Mouse (Mus musculus): ENCODE results near the gene Dennd2c. TPM values are rescaled to one million over a fixed set of nuclear protein-coding genes. Genes with fewer than 3 reads are reported as not detected.

Dennd2c gene
- polyA plus RNA-seq, 1 experiment, result 1.9 TPM

- TF ChIP-seq CEBPB (IDR thresholded peaks at IDR 0.05; ENCODE audit: low read depth) (no peak), FOSL1 (IDR thresholded peaks at IDR 0.05; ENCODE audit: insufficient read depth, low read length, poor library complexity, severe bottlenecking) (no peak), MYOG (IDR thresholded peaks at IDR 0.05; ENCODE audit: control insufficient read depth, extremely low read depth, insufficient read length) (no peak), CTCF (IDR thresholded peaks at IDR 0.05; ENCODE audit: control insufficient read depth, insufficient read depth, insufficient read length) (no peak), USF1 (IDR thresholded peaks at IDR 0.05; ENCODE audit: low read depth) (no peak)
- Histone ChIP-seq H3ac (ENCODE audit: control insufficient read depth, insufficient read length, low read depth) (no peak overlapping the region), H3K27me3 (ENCODE audit: control insufficient read depth, insufficient read depth, insufficient read length) (no peaks in the 10 kb centered on the region), H3K79me3 (ENCODE audit: low read depth) (no peaks in the 10 kb centered on the region), H3K79me2 (ENCODE audit: control insufficient read depth, insufficient read depth) (no peaks in the 10 kb centered on the region), H3K4me3 (ENCODE audit: insufficient read depth, poor library complexity, severe bottlenecking) (no peak overlapping the region), H3K36me3 (ENCODE audit: control insufficient read depth, insufficient read depth) (no peaks in the 10 kb centered on the region)
Measured at GRCm38 (mm10) chr3:103081861-103082453, 20.4 kb upstream of the Dennd2c start.

DNA sequence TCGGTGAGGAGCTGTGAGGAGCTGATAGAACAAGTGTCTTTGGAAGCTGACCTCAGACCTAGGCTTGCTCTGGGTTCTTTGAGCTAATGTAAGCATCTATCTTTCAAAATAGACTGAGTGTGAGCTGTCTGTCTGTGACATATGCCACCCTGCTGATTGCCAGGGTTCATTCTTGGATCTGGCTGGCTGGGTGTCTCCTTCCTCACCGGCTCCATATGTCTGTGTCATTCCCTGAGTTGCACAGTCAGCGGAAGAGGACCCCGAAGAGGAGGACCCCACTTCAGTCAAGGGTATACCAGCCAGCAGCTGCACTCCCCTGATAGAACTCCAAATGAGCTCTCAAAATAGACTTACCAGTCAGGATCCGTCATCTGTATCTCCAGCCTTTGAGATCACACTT lies 19.6 kb upstream of the Dennd2c start:
- H3K27me3 ChIP-seq (ENCODE audit: control insufficient read depth, insufficient read depth, insufficient read length), result no peaks in the 10 kb centered on the region
- H3ac ChIP-seq (ENCODE audit: control insufficient read depth, insufficient read length, low read depth), result no peak overlapping the region
- H3K79me3 ChIP-seq (ENCODE audit: low read depth), result no peaks in the 10 kb centered on the region
- no peak for TF ChIP-seq CTCF (IDR thresholded peaks at IDR 0.05; ENCODE audit: control insufficient read depth, insufficient read depth, insufficient read length)
- TF ChIP-seq CEBPB (IDR thresholded peaks at IDR 0.05; ENCODE audit: low read depth), result no peak
- TF ChIP-seq MAX (IDR thresholded peaks at IDR 0.05), result no peak
- no peak for TF ChIP-seq MYOD1 (IDR thresholded peaks at IDR 0.05; ENCODE audit: control insufficient read depth, insufficient read length, low read depth)
- TF ChIP-seq MYOG (IDR thresholded peaks at IDR 0.05; ENCODE audit: control insufficient read depth, extremely low read depth, insufficient read length), result no peak
- TF ChIP-seq USF1 (IDR thresholded peaks at IDR 0.05; ENCODE audit: low read depth), result no peak
- TF ChIP-seq FOSL1 (IDR thresholded peaks at IDR 0.05; ENCODE audit: insufficient read depth, low read length, poor library complexity, severe bottlenecking), result no peak
- no peaks in the 10 kb centered on the region for H3K79me2 ChIP-seq (ENCODE audit: control insufficient read depth, insufficient read depth)
- no peaks in the 10 kb centered on the region for H3K36me3 ChIP-seq (ENCODE audit: control insufficient read depth, insufficient read depth)
- H3K4me3 ChIP-seq (ENCODE audit: insufficient read depth, poor library complexity, severe bottlenecking), result no peak overlapping the region

GRCm38 (mm10) chr3:103085986-103086385 lies 16.4 kb upstream of the Dennd2c start:
- H3K36me3 ChIP-seq (ENCODE audit: control insufficient read depth, insufficient read depth), result no peaks in the 10 kb centered on the region
- no peak overlapping the region for H3K4me3 ChIP-seq (ENCODE audit: insufficient read depth, poor library complexity, severe bottlenecking)
- H3ac ChIP-seq (ENCODE audit: control insufficient read depth, insufficient read length, low read depth), result no peak overlapping the region
- no peaks in the 10 kb centered on the region for H3K79me3 ChIP-seq (ENCODE audit: low read depth)
- no peaks in the 10 kb centered on the region for H3K79me2 ChIP-seq (ENCODE audit: control insufficient read depth, insufficient read depth)
- TF ChIP-seq CEBPB (IDR thresholded peaks at IDR 0.05; ENCODE audit: low read depth) (no peak), MAX (IDR thresholded peaks at IDR 0.05) (no peak), MYOD1 (IDR thresholded peaks at IDR 0.05; ENCODE audit: control insufficient read depth, insufficient read length, low read depth) (no peak), USF1 (IDR thresholded peaks at IDR 0.05; ENCODE audit: low read depth) (no peak)
- no peaks in the 10 kb centered on the region for H3K27me3 ChIP-seq (ENCODE audit: control insufficient read depth, insufficient read depth, insufficient read length)

- Histone ChIP-seq H3K27me3 (ENCODE audit: control insufficient read depth, insufficient read depth, insufficient read length) (no peaks in the 10 kb centered on the region), H3K79me2 (ENCODE audit: control insufficient read depth, insufficient read depth) (no peaks in the 10 kb centered on the region), H3K4me3 (ENCODE audit: insufficient read depth, poor library complexity, severe bottlenecking) (no peak overlapping the region), H3K36me3 (ENCODE audit: control insufficient read depth, insufficient read depth) (no peaks in the 10 kb centered on the region), H3ac (ENCODE audit: control insufficient read depth, insufficient read length, low read depth) (no peak overlapping the region), H3K79me3 (ENCODE audit: low read depth) (no peaks in the 10 kb centered on the region)
- TF ChIP-seq MYOG (IDR thresholded peaks at IDR 0.05; ENCODE audit: control insufficient read depth, extremely low read depth, insufficient read length), result no peak
- TF ChIP-seq USF1 (IDR thresholded peaks at IDR 0.05; ENCODE audit: low read depth), result no peak
- TF ChIP-seq CTCF (IDR thresholded peaks at IDR 0.05; ENCODE audit: control insufficient read depth, insufficient read depth, insufficient read length), result no peak
- TF ChIP-seq MAX (IDR thresholded peaks at IDR 0.05), result no peak
- TF ChIP-seq CEBPB (IDR thresholded peaks at IDR 0.05; ENCODE audit: low read depth), result no peak
Measured at GRCm38 (mm10) chr3:103091753-103092152, 10.7 kb upstream of the Dennd2c start.

- Histone ChIP-seq H3K4me3 (ENCODE audit: insufficient read depth, poor library complexity, severe bottlenecking) (no peak overlapping the region), H3K79me3 (ENCODE audit: low read depth) (no peaks in the 10 kb centered on the region), H3K27me3 (ENCODE audit: control insufficient read depth, insufficient read depth, insufficient read length) (no peaks in the 10 kb centered on the region), H3K36me3 (ENCODE audit: control insufficient read depth, insufficient read depth) (no peaks in the 10 kb centered on the region), H3ac (ENCODE audit: control insufficient read depth, insufficient read length, low read depth) (no peak overlapping the region), H3K79me2 (ENCODE audit: control insufficient read depth, insufficient read depth) (no peaks in the 10 kb centered on the region)
- TF ChIP-seq CTCF (IDR thresholded peaks at IDR 0.05; ENCODE audit: control insufficient read depth, insufficient read depth, insufficient read length) (no peak), MYOD1 (IDR thresholded peaks at IDR 0.05; ENCODE audit: control insufficient read depth, insufficient read length, low read depth) (no peak), USF1 (IDR thresholded peaks at IDR 0.05; ENCODE audit: low read depth) (no peak), MYOG (IDR thresholded peaks at IDR 0.05; ENCODE audit: control insufficient read depth, extremely low read depth, insufficient read length) (no peak), CEBPB (IDR thresholded peaks at IDR 0.05; ENCODE audit: low read depth) (no peak)
Measured at GRCm38 (mm10) chr3:103098662-103099061, 3.7 kb upstream of the Dennd2c start.

DNA sequence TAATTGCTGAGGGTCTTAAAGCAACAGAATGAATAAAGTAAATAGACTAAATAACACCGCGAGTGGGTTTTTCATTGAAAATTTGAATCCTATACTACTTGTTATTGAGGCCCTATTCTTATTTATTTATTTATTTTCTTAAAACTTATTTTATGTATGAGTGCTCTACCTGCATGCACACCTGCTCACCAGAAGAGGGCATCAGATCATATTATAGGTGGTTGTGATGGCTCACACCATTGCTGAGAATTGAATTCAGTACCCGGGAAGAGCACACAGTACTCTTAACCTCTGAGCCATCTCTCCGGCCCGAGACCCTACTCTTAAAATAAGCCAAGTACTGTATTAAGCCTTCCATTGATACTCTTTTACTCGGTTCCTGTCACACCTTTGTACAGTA lies 2.7 kb upstream of the Dennd2c start:
- no peak overlapping the region for H3K4me3 ChIP-seq (ENCODE audit: insufficient read depth, poor library complexity, severe bottlenecking)
- TF ChIP-seq CTCF (IDR thresholded peaks at IDR 0.05; ENCODE audit: control insufficient read depth, insufficient read depth, insufficient read length) (no peak), MYOG (IDR thresholded peaks at IDR 0.05; ENCODE audit: control insufficient read depth, extremely low read depth, insufficient read length) (no peak), USF1 (IDR thresholded peaks at IDR 0.05; ENCODE audit: low read depth) (no peak), FOSL1 (IDR thresholded peaks at IDR 0.05; ENCODE audit: insufficient read depth, low read length, poor library complexity, severe bottlenecking) (no peak), MAX (IDR thresholded peaks at IDR 0.05) (no peak), CEBPB (IDR thresholded peaks at IDR 0.05; ENCODE audit: low read depth) (no peak), MYOD1 (IDR thresholded peaks at IDR 0.05; ENCODE audit: control insufficient read depth, insufficient read length, low read depth) (no peak)

More for the DNA sequence above, 2.7 kb upstream of the Dennd2c start:
- H3K79me3 ChIP-seq (ENCODE audit: low read depth), result no peaks in the 10 kb centered on the region
- H3K27me3 ChIP-seq (ENCODE audit: control insufficient read depth, insufficient read depth, insufficient read length), result no peaks in the 10 kb centered on the region
- no peaks in the 10 kb centered on the region for H3K36me3 ChIP-seq (ENCODE audit: control insufficient read depth, insufficient read depth)
- peaks cover 5% of the 10 kb centered on the region for H3K79me2 ChIP-seq (ENCODE audit: control insufficient read depth, insufficient read depth)
- H3ac ChIP-seq (ENCODE audit: control insufficient read depth, insufficient read length, low read depth), result no peak overlapping the region

Measured in C2C12 (cell line).